Mouse (Mus musculus): ENCODE data around the gene Zmiz2.

DNA sequence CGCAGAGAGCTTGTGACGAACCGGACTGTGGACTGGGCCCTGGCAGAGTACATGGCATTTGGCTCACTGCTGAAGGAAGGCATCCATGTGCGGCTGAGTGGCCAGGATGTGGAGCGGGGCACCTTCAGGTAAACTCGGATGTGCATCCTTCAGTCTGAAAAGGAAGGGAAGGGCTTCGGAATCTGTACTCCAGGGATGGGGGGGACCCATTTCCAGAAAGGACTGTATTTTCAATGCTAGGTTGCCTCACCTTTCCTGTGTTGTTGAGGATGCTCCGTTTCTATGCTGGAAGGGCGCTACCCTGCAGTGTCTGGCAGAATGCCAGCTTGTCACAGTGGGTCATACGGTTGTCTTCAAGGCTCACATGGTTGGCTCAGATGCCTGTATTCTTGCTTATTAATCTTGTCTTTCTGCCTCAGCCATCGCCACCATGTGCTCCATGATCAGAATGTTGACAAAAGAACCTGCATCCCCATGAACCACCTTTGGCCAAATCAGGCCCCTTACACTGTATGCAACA lies 40.1 kb upstream of the Zmiz2 start:
- TF ChIP-seq GATA1 (IDR thresholded peaks at IDR 0.05; ENCODE audit: borderline replicate concordance, low read length) (no peak), FLI1 (IDR thresholded peaks at IDR 0.05; ENCODE audit: low read length) (no peak)

All from megakaryocyte, embryonic 14.5 days (primary cell).